Mouse (Mus musculus): ENCODE results near the gene Cuedc1. TPM values are rescaled to one million over a fixed set of nuclear protein-coding genes. Genes with fewer than 3 reads are reported as not detected.

The Cuedc1 gene
- total RNA-seq, 2 experiments from 2014 or later = 31.4 to 31.7 TPM

- Histone ChIP-seq H3K4me3 (no peak overlapping the region), H3K27ac (no peak overlapping the region)
- no peak for DNase-seq (ENCODE audit: extremely low spot score in 1 of 2, low spot score in 2 of 2)
- intact Hi-C loops (cut with DNase I) = no loop called here
- no peak for TF ChIP-seq CTCF (IDR thresholded peaks at IDR 0.05)
Measured at GRCm38 (mm10) chr11:88168611-88169010, 70.8 kb downstream of the Cuedc1 start.

GRCm38 (mm10) chr11:88169531-88170040 is 71.7 kb downstream of the Cuedc1 start:
- no peak overlapping the region for H3K4me3 ChIP-seq
- intact Hi-C loops (cut with DNase I) = no loop called here
- no peak for DNase-seq (ENCODE audit: extremely low spot score in 1 of 2, low spot score in 2 of 2)
- H3K27ac ChIP-seq = no peak overlapping the region
- TF ChIP-seq CTCF (IDR thresholded peaks at IDR 0.05) = no peak

DNA sequence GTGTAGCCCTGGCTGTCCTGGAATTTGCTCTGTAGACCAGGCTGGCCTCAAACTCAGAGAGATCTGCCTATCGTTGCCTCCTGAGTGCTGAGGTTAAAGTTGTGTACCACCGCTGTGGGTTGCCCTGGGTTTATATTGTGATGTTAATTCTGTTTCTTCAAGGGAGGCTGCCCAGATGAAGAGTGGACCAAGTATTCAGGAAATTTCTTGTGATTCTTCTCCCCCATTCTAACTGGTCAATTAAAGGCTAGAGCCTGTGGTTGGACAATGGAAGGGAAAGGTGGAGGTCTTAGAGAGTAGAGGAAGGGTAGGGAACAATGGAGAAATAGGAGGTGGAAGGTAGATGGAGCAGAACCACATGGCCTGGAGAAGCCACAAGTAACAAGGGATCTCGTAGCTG is 72.7 kb downstream of the Cuedc1 start:
- DNase-seq (ENCODE audit: extremely low spot score in 1 of 2, low spot score in 2 of 2) = no peak
- intact Hi-C loops (cut with DNase I) = no loop called here
- no peak for TF ChIP-seq CTCF (IDR thresholded peaks at IDR 0.05)

DNA sequence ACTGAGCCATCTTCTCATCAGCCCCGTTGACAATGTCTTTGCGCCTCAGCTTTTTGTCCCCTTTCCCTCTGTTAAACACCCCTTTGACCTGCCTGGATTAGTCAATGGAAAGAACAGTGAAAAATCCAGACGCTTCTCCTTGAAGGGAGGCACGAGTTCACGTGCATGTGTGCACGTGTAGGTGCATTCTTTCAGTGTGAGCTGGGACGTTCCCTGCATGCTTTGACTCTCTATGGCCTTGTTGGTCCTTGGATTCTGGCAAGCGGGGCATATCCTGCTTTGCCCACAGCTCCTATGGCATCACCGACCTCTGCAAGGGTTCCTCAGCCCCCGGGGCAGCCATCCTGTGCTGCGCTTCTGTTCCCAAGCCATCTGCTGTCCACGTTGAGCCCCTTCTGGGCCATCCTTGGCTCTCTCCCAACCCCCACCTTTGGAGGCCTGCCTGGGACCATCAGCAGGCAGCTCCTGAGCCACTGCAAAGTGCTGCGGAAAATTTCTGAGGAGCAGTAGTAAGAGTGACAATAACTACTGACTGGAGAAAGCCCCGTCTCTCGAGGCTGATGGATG is 74.1 kb downstream of the Cuedc1 start:
- TF ChIP-seq CTCF (IDR thresholded peaks at IDR 0.05) = no peak
- H3K27ac ChIP-seq = no peak overlapping the region
- H3K4me3 ChIP-seq = no peak overlapping the region
- intact Hi-C loops (cut with DNase I) = no loop called here
- DNase-seq (ENCODE audit: extremely low spot score in 1 of 2, low spot score in 2 of 2) = no peak

More for the DNA sequence above, 72.7 kb downstream of the Cuedc1 start:
- no peak overlapping the region for H3K4me3 ChIP-seq
- no peak overlapping the region for H3K27ac ChIP-seq

DNA sequence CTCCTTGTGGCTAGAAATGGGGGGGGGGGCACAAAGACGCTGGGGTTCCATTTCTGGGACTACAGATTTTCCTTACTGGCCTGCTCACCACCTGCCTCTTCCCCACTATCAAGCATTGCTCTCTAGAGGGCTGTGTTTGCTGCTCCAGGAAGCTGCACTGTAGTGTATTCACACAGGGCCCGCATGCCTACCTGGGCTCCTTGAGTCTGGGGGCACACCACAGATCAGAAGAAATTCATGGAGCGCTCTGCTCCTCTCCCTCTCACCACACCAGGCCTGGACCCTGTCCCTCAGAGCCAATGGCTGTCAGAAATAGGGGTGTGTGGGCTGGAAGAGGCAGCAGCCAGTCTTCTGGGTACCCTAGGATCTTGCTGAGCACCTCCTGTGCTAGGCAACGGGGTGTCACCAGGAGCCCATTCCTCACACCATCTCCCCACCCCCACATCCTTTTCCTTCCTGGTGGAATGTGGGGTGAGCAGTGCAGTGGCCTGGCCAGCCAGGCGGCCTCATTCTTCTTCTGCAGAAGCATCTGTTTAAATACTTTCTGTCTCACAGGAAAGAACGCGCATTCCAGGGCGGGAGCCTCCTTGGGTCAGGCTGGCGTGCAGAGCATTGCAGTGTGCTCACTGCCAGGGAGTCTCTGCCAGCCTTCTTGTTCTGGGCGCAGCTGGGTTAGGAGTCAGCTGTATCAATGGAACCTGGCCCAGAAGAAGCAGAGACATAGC is 74.9 kb downstream of the Cuedc1 start:
- intact Hi-C loops (cut with DNase I) = no loop called here
- Histone ChIP-seq H3K27ac (peak overlapping the region; percentile 34; the same call in 1 of the 2 replicates), H3K4me3 (no peak overlapping the region)
- TF ChIP-seq CTCF (IDR thresholded peaks at IDR 0.05) = no peak
- DNase-seq (ENCODE audit: extremely low spot score in 1 of 2, low spot score in 2 of 2) = no peak

- H3K4me3 ChIP-seq = no peak overlapping the region
- TF ChIP-seq CTCF (IDR thresholded peaks at IDR 0.05) = no peak
- DNase-seq (ENCODE audit: extremely low spot score in 1 of 2, low spot score in 2 of 2) = no peak
- H3K27ac ChIP-seq = no peak overlapping the region
- intact Hi-C loops (cut with DNase I) = no loop called here
Measured at GRCm38 (mm10) chr11:88173386-88174025, 75.6 kb downstream of the Cuedc1 start.

- Histone ChIP-seq H3K4me3 (no peak overlapping the region), H3K27ac (no peak overlapping the region)
- DNase-seq (ENCODE audit: extremely low spot score in 1 of 2, low spot score in 2 of 2) = no peak
- intact Hi-C loops (cut with DNase I) = no loop called here
- TF ChIP-seq CTCF (IDR thresholded peaks at IDR 0.05) = no peak
Measured at GRCm38 (mm10) chr11:88180467-88180958, 82.7 kb downstream of the Cuedc1 start.

GRCm38 (mm10) chr11:88180959-88181619 is 83.2 kb downstream of the Cuedc1 start:
- Histone ChIP-seq H3K4me3 (no peak overlapping the region), H3K27ac (no peak overlapping the region)
- peak; percentile 33 to 50 for DNase-seq (ENCODE audit: extremely low spot score in 1 of 2, low spot score in 2 of 2)
- intact Hi-C loops (cut with DNase I) = no loop called here
- TF ChIP-seq CTCF (IDR thresholded peaks at IDR 0.05) = no peak

GRCm38 (mm10) chr11:88184632-88185180 is 86.8 kb downstream of the Cuedc1 start:
- TF ChIP-seq CTCF (IDR thresholded peaks at IDR 0.05) = no peak
- Histone ChIP-seq H3K27ac (no peak overlapping the region), H3K4me3 (no peak overlapping the region)
- DNase-seq (ENCODE audit: extremely low spot score in 1 of 2, low spot score in 2 of 2) = no peak
- intact Hi-C loops (cut with DNase I) = no loop called here

DNA sequence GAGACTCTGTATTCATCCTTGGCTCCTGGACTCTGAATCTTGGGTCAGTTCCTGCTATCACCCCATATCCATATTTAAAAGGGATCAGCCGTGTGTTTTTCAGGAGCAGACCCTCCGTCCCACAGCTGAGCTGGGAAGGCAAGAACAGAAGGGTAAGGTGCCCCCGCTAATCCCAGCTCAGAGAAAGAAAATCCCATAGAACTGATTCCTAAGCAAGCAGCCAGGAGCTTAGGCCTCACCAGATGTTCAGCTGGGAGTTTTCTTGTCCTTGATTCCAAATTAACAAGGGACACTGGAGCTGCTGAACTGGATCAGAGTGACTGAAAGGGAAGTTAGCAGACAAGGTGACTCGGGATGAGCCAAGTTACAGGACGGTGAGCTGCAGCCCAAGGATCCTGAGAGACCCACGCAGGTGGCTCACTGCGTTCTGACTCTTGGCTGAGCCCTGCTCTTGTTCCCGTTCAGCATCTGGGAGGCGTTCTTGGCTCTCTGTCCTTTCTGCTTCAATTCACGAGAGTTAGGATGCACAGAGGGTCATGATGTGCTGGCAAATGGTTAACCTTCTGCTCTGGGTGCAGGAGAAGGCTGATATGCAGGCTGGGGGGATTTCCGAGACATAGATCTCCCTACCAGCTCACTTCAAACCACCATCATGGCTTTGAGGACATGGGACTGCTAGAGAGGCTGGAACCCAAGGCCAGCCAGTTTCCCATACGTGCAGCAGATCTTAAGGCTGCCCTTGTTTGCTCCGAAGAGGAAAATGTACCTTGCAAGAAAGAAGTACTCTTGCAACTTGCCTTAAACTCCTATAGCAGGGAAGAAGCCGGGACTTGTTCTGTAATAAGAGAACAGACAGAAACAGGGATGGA is 88.5 kb downstream of the Cuedc1 start:
- intact Hi-C loops (cut with DNase I) = no loop called here
- peak overlapping the region; percentile 75; the same call in 1 of the 2 replicates for H3K27ac ChIP-seq
- no peak for TF ChIP-seq CTCF (IDR thresholded peaks at IDR 0.05)
- H3K4me3 ChIP-seq = no peak overlapping the region
- DNase-seq (ENCODE audit: extremely low spot score in 1 of 2, low spot score in 2 of 2) = no peak

DNA sequence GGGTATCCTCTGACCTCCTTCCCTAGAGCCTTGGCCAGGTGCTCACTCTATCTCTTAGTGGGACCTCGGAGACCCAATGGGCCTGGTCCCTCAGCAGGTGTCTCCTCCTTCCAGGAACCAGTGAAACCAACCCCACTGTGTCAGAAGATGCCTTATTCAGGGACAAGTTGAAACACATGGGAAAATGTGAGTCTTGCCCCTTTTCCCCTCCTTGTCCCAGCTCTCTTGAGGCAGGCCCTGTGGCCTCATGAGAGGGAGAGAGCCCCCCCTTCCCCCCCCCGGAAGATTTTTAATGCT is 89.0 kb downstream of the Cuedc1 start:
- no peak for TF ChIP-seq CTCF (IDR thresholded peaks at IDR 0.05)
- intact Hi-C loops (cut with DNase I) = loop anchor here (1.0 kb wide), 1 partner anchor 119 kb away; the partner anchor contains the start of gene Vezf1
- H3K27ac ChIP-seq = peak overlapping the region; percentile 75
- no peak for DNase-seq (ENCODE audit: extremely low spot score in 1 of 2, low spot score in 2 of 2)
- H3K4me3 ChIP-seq = no peak overlapping the region

Data from left cerebral cortex, adult 2 months (tissue).